Mouse (Mus musculus) heart, adult 2 months (tissue): Measurements from ENCODE around the gene Yars.

ENCODE experiments used
- CTCF ChIP-seq: fragments of 200-600 bp; IDR thresholded peaks from 2 replicates; pipeline ENCODE4 v1.8.1; 2022; ENCODE audit warnings: antibody characterized with exemption, mild to moderate bottlenecking, moderate library complexity
- EP300 ChIP-seq: fragments of 200-500 bp; IDR thresholded peaks from 2 replicates; pipeline ENCODE4 v1.6.1; 2011; ENCODE audit warnings: low read depth, low read length, control low read depth; ENCODE audit not compliant: insufficient read depth

DNA sequence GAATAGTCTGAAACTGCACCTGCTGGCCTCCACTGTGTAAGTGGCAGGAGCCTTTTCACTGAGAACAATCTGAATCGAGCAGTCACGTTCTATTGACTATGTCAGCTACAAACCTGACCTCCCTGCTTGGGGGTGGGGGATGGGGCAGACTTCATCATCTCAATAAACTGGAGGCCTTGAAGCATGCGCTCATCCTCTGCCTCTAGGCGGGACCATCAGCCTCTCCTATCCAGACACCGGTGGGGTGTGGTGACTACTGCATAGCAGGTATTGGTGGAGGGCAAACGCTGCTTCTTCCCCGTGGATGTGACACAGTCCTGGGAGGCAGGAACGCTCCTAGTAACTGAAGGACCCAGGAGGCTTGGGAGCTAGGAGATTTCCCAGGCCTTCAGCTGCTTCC lies 41.4 kb downstream of the Yars start:
- TF ChIP-seq EP300 = no peak
- TF ChIP-seq CTCF = no peak
